Mouse (Mus musculus): ENCODE results near the gene Dazap1. TPM values are rescaled to one million over a fixed set of nuclear protein-coding genes. Genes with fewer than 3 reads are reported as not detected.

Gene Dazap1
- total RNA-seq, 4 experiments from 2014 or later = 31.8 to 38.5 (median 34.6) TPM

DNA sequence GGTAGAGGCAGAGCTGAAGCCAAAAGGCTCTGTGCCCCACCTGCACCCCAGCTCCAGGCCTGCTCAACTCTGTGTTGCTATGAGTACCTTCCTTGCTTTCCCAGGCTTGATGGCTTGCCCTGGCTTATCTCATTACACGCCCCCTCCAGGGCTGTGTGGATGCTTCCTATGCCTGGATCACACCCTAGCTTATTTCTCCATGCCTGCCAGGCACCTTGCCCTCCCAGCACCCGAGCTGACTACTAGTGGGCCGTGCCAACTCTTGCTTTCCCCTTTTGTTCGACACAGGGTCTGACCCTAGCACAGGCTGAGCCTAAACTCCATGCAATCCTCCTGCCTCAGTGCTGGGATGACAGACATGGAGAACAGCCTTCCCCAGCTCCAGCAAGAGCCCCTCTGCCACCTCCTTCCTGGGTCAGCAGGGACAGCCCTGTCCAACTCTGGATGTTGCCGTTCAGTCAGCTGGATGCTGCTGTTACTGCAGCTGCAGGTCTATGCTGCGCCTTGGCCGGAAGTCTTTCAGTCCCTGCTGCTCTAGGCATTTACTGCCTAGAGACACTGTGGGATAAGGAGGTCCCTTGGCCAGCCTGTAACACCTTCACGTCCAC is 36.3 kb downstream of the Dazap1 start:
- no peak for DNase-seq (ENCODE audit: low spot score in 2 of 2)

DNA sequence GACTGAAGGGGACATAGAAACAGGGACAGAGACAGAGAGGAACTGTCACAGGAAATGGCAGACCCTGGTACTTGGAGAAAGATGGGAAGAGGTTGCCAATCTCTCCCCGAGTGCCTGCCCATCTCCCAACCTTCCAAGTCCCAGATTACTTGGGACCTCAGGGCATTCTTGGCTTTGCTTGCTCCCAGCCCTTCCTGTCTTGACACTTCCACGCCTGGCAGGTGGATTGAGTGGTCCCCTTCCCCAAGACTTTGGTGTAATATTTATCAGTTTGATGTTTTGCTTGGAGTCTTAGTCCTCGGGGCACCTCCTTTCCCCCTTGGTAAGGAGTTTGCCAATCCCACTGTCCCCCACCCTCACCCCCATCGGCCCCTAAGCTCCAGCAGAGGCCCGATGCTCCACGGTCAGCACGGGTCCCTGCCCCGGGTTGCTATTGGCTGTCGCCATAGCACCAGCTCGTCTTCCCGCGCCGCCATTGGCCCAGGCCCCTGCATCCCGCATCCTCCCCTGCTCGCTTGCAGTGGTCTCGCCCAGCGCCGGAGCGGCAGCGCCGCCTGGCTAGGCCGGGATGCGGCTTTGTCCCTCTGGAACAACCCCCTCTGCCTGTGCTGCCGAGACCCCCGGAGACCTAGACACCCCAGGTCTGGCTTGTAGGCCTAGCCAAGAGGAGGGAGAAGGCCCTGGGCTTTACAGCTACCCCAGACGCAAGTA is 37.4 kb downstream of the Dazap1 start:
- no peak for DNase-seq (ENCODE audit: low spot score in 2 of 2)

DNA sequence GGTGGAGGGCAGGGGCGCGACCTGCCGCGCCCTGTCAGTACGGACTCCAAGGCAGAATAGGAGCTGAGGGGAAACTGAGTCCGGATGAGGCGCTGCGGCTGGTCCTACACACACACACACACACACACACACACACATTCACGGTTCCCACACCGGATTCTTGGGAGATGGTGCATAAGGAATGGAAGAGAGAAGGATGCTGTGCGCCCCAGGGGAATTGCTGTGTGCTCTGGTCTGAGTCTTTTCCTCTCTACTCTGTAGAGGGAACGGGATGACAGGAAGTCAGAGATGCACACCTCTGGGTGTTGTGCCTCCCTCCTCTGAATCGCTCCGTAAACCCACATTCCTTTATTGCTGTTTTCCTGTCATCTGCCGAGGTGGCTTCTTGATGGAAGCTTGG is 38.0 kb downstream of the Dazap1 start:
- no peak for DNase-seq (ENCODE audit: low spot score in 2 of 2)

DNA sequence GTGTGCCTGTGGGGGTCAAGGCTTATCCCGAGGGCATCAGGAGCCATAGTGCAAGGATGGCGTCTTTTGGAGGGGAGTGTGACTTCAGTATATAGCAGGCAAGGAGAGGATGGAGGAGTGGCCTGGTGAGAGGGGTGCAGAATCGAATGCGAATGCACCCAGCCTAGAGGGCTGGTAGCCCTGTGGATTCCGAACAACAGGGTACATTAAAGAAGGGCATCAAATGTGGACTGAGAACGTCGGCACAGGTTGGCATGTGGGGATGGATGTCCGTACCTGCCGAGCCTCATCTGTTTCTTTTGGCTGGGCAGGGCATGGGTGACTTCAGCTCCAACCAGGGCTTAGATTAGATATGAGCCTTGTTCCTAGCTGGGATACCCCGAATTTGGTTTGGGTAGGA is 38.5 kb downstream of the Dazap1 start:
- DNase-seq (ENCODE audit: low spot score in 2 of 2) = no peak

DNA sequence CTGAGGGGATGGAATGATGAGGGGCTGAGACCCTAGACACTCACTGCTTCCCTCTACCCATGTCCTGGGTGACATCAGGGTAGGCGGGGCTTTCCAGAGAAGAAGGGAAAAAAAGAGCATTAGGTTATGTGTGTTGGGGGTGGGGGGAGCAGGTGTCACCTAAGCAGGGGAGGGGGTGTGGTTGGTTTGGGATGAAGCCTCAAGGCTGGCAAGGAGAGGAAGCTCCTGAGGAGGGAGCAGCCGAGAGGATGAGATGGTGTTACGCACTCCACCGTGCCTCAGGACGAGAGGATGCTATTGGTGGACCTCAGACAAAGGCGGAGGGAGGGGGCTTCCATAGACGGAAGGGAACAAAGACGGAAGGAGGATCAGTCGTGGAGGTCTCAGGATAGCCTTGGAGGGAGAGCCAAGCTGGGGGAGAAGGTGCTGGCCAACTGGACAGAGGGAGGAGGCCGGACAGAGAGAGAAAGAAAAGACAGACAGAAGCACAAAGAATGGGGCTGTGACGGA is 39.4 kb downstream of the Dazap1 start:
- DNase-seq (ENCODE audit: low spot score in 2 of 2) = no peak

DNA sequence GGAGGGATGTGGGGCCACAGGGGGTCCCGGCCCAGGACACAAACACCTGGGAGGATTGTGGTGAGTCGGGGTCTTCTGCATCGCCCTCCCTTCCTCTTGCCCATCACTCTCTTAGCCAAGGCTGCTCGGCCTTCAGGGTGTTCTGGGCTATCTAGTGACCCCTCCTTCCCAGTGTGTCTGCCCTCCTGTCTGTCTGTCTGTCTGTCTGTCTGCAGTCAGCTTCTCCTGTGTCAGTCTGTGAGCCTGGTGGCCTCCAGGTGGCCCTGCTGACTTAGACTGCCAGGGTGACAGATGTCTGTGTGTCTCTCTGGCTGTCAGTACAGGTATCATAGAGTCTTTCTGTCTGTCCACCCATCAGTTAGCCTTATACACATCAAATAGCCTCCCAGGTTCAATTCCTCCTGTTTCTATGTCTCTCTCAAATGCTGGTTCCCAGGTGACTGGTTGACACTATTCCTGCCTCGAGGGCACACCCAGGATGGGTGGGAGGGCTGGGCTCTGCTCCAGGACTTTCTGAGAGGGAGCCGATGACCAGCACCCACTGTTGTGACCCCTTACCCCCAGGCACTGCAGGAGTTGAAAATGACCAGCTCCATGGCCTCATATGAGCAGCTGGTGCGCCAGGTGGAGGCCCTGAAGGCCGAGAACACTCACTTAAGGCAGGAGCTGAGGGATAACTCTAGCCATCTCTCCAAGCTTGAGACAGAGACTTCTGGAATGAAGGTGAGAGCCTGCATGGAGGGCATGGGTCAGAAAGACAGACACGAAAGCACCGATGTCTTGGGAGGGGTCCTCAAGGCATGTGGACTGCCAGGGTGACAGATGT is 40.2 kb downstream of the Dazap1 start:
- DNase-seq (ENCODE audit: low spot score in 2 of 2) = no peak

DNA sequence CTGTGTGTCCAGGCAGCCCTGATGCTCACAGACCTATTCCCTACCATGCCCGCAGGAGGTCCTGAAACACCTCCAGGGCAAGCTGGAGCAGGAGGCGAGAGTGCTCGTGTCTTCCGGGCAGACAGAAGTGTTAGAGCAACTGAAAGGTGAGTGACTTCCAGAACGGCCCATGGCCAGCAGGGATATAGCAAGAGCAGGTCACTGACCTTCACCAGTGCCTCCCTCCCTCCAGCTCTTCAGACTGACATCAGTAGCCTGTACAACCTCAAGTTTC is 40.7 kb downstream of the Dazap1 start:
- no peak for DNase-seq (ENCODE audit: low spot score in 2 of 2)

DNA sequence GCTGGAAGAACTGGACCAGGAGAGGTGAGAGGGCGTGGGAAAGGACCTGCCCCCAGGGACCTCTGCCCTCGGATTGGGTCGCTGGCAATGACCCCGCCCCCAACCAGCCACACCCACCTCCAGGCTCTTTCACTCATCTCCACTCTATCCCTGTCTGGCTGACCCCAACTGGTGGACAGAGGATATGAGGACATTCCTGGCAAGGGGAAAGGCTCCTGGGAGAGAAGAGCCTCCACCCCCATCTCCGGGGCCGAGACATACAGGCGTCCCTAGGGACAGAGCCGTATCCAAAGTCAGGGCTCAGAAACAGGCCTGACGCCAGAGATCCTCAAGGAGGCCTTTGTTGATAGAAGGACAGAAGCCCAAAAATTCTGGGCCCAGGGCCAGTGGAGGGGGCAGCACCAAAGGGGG is 41.2 kb downstream of the Dazap1 start:
- peak; percentile 84 to 86 for DNase-seq (ENCODE audit: low spot score in 2 of 2)

DNA sequence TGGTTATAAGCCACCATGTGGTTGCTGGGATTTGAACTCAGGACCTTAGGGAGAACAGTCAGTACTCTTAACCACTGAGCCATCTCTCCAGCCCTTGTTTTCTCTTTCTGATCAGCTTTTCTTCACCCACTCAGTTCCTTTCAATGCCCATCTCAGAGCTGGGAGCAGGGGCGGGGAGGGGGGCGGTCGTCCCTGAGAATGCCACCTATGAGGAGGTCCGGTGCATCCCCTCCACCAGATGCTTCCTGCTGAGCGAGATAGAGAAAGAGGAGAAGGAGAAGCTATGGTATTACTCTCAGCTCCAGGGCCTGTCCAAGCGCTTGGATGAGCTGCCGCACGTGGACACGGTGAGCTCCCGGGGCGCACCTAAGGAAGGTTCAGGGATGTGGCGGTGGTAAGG is 43.2 kb downstream of the Dazap1 start:
- no peak for DNase-seq (ENCODE audit: low spot score in 2 of 2)

DNA sequence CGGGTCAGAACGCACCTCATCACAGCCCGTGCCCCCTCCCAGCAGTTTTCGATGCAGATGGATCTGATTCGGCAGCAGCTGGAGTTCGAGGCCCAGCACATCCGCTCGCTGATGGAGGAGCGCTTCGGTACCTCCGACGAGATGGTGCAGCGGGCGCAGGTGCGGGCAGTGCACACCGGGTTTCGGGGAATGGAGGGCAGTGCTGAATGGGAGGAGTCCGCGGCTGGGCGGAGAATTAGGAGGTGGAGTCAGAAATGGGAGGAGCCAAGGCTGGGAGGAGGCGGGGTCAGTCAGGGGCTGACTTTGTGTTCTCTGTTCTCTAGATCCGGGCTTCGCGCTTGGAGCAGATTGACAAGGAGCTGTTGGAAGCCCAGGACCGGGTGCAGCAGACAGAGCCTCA is 43.6 kb downstream of the Dazap1 start:
- DNase-seq (ENCODE audit: low spot score in 2 of 2) = no peak

DNA sequence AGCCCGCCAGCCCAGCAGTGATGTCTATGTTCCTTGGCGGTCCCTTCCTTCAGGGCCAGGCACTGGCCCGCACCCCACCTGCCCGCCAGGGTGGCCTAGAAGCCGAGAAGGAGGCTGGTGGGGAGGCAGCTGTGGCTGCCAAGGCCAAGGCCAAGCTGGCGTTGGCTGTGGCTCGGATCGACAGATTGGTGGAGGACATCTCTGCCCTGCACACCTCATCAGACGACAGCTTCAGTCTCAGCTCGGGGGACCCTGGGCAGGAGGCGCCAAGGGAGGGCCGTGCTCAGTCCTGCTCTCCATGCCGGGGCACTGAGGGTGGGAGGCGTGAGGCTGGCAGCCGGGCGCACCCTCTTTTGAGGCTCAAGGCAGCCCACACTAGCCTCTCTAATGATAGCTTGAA is 50.3 kb downstream of the Dazap1 start:
- no peak for DNase-seq (ENCODE audit: low spot score in 2 of 2)

DNA sequence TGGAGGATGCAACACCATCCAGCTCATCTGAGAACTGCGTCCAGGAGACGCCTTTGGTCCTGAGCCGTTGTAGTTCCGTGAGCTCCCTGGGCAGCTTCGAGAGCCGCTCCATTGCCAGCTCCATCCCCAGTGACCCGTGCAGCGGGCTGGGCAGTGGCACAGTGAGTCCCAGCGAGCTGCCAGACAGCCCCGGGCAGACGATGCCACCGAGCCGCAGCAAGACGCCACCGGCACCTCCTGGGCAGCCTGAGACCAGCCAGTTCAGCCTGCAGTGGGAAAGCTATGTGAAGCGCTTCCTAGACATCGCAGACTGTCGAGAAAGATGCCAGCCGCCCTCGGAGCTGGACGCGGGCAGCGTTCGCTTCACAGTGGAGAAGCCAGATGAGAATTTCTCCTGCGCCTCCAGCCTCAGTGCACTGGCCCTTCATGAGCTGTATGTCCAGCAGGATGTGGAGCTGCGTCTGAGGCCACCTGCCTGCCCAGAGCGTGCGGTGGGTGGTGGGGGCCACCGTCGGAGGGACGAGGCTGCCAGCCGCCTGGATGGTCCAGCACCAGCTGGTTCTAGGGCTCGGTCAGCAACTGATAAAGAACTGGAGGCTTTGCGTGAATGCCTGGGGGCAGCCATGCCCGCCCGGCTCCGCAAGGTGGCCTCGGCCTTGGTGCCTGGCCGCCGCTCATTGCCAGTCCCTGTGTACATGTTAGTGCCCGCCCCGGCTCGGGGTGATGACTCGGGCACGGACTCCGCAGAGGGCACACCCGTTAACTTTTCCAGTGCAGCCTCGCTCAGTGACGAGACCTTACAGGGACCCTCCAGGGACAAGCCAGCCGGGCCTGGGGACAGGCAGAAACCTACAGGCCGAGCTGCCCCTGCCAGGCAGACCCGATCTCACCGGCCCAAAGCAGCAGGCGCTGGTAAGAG is 51.6 kb downstream of the Dazap1 start:
- no peak for DNase-seq (ENCODE audit: low spot score in 2 of 2)

DNA sequence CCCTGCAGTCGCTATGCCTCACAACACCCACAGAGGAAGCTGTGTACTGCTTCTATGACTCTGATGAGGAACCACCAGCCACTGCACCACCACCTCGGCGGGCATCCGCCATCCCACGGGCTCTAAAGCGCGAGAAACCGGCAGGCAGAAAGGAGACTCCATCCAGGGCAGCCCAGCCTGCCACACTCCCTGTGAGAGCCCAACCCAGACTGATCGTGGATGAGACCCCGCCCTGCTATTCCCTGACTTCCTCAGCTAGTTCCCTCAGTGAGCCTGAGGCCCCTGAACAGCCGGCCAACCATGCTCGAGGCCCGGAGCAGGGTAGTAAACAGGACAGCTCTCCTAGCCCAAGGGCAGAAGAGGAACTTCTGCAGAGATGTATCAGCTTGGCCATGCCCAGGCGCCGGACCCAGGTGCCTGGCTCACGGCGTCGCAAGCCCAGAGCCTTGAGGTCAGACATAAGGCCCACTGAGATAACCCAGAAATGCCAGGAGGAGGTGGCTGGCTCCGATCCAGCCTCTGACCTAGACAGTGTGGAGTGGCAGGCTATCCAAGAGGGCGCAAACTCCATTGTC is 52.4 kb downstream of the Dazap1 start:
- no peak for DNase-seq (ENCODE audit: low spot score in 2 of 2)

DNA sequence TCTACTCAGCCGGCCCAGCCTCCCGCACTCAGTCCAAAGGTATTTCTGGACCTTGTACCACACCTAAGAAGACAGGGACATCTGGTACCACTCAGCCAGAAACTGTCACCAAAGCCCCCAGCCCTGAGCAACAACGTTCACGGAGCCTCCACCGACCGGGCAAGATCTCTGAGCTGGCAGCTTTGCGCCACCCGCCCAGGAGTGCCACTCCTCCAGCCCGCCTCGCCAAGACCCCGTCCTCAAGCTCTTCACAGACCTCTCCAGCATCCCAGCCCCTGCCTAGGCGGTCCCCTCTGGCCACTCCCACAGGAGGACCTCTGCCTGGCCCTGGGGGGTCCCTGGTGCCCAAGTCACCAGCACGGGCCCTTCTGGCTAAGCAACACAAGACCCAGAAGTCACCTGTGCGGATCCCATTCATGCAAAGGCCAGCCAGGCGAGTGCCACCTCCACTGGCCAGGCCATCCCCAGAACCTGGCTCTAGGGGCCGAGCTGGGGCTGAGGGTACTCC is 53.3 kb downstream of the Dazap1 start:
- DNase-seq (ENCODE audit: low spot score in 2 of 2) = no peak

DNA sequence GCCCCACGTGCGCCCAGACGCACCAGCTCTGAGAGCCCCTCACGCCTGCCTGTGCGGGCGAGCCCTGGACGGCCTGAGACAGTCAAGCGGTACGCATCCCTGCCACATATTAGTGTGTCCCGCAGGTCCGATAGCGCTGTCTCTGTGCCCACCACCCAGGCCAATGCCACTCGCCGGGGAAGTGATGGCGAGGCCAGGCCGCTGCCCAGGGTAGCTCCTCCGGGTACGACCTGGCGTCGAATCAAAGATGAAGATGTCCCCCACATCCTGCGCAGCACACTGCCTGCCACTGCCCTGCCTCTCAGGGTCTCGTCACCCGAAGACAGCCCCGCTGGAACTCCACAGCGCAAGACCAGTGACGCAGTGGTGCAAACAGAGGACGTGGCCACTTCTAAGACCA is 54.0 kb downstream of the Dazap1 start:
- no peak for DNase-seq (ENCODE audit: low spot score in 2 of 2)

DNA sequence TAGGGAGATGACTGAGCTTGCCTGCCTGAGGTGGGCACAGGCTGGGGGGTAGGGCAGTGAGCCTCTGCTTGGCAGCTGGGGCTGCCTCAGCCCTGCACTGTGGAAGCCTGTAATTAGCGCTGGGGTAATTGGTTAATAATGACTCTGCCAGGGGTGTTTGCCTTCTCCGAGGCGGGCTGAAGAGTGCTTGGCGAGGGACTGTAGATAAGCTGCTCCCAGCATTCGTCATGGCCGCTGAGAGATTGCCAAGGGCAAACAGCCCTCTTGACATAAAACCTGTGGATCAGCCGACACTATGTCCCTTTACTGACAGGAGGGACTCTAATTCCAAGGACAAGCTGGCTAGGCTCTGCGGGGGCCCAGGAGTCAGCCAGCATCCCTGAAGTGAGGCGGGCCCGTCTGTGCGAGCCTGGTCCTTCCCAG is 55.1 kb downstream of the Dazap1 start:
- DNase-seq (ENCODE audit: low spot score in 2 of 2) = no peak

DNA sequence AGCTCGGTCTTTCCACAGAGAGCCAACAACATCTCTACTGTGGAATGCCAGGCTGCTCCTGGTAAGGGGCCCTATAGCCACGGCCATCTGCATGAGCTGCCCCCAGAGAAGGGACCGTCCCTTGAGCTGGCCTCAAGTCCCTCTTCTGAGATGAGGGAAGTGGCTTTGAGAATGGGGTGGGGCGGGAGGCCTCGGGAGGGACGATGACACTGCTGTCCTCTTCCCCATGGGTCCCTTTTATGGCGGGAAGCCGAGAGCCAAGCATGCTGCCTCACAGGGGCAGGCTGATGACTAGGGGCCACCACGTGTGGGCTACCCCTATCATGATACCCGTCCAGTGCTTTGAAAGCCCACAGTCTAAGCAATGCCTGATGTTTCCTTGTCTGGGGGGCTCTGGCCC is 55.7 kb downstream of the Dazap1 start:
- DNase-seq (ENCODE audit: low spot score in 2 of 2) = no peak

DNA sequence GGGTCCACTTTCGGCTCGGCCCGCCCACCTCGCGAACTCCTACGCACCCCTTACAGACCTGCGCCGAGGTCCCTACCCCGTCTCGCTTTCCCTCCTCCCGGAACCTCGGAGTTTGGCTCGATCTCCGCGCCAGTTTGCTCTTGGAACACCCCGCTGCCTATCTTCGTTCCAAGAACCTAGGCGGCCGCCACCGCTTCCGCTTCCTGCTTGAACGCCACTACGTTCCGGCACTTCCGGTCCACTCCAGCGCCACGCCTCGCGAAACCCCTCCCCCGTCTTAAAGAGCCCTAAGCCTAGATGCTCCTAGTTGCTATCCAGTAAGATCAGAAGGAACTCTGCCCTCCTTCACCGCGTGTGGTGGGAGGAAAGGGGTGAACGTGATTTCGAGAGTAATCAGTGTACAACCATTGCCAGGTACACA is 59.1 kb downstream of the Dazap1 start, which contains the start of gene 2310011J03Rik:
TSS of gene 2310011J03Rik (minus strand) at position 198 of the 421 bp plus-strand sequence.
- DNase-seq (ENCODE audit: low spot score in 2 of 2) = peak; percentile 90

DNA sequence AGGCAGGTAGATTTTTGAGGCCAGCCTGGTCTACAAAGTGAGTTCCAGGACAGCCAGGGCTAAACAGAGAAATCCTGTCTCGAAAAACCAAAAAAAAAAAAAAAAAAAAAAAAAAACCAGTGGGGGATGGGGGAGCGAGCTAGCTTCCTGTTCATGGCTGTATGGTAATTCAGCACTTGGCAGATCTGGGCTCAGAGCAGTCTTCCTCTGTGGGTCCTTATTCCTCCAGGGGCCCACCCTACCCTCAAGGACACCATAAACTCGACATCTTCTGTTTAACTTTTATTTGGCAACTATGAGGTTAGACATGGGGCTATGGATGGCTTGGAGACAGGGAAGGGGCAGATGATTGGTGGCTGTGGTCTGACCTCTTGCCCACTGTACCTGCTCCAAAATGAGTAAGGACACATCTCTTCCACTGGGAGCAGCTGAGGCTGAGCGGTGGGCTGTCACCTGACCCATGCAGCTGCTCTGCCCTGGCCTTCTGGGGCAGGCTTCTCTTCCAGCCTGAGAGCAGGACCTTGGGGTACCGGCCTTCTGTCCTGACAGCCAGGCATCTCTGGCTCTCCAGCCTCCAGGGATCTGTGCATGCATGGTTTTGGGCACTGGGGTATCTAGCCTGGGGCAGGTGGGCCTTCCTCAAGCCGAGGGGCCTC is 59.9 kb downstream of the Dazap1 start:
- no peak for DNase-seq (ENCODE audit: low spot score in 2 of 2)
